Mouse (Mus musculus): ENCODE measurements around the gene Kif14. TPM values are rescaled to one million over a fixed set of nuclear protein-coding genes. Genes with fewer than 3 reads are reported as not detected.

Kif14 gene
- 1 to 10 TPM in 1 of 2 experiments, under 1 TPM in 1; 0.18 to 2.1 TPM for polyA plus RNA-seq (2017; shearing (Covaris generic))

DNA sequence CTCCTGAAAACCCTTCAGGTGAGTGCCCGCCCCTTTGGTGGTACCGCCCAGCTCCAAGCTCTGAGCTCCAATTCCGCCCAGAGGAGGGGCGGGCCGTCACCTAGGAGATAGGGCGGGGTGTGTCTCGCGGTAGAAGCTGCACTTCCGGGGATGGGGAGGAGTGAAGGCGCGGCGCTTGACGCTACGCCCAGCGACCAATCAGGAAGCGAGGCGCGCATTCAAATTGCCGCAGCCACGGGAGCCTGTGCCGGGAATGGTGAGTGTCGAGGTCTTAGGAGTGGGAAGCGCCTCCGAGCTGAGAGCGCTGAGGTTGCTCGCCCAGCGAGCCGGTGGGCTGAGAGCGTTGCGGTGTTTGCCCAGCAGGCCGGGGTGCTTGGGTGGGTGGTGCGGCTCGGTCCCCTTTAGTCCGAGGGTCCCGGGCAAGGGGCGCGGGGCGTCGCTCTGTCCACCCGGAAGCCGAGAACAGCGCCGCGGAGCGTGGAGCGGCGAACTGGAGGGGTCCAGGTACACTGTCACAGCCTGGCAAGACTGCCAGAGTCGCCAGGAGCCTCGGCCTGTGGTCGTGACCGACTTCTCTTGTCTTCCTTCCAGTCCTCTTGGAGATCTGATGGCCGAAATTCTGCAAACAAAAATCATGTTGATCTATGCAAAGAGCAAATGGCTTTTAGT lies at the start of gene Kif14:
Kif14 (plus strand) TSS at position 201 of the 669 bp plus-strand sequence.

Other genes with a start within 250 kb of the Kif14 start
- gene Inava, start 232.1 kb upstream of the Kif14 start, polyA plus RNA-seq (2017; shearing (Covaris generic)): under 1 TPM in 1 of 2 experiments, not detected in 1; 0.33 TPM
- gene Gpr25, start 205.5 kb upstream of the Kif14 start, polyA plus RNA-seq (2017; shearing (Covaris generic)): under 1 TPM; 0.20 to 0.48 TPM
- gene Camsap2, start 120.2 kb upstream of the Kif14 start, polyA plus RNA-seq (2017; shearing (Covaris generic)): 1 to 10 TPM; 7.6 to 8.9 TPM
- gene Ddx59, start 51.1 kb upstream of the Kif14 start, polyA plus RNA-seq (2017; shearing (Covaris generic)): 10 to 100 TPM in 1 of 2 experiments, 1 to 10 TPM in 1; 9.8 to 17.1 TPM
- gene Zfp281, start 158.6 kb downstream of the Kif14 start, polyA plus RNA-seq (2017; shearing (Covaris generic)): 10 to 100 TPM; 45.4 to 50.3 TPM